Mouse (Mus musculus): ENCODE results near the gene Tfip11. TPM values are rescaled to one million over a fixed set of nuclear protein-coding genes. Genes with fewer than 3 reads are reported as not detected.
A peak's percentile ranks its signal among the peaks of the same experiment; 100 is the strongest.

Gene Tfip11
- 24.9 and 26.4 TPM in 2 replicates for polyA plus RNA-seq (2014; fragmentation: Nextera tagmentation; extraction: Ambion mirVana)

- peak within 1 kb of the TSS; percentile 82 for H3K4me2 ChIP-seq (replicated peaks)
- peak within 1 kb of the TSS; percentile 60 for H3K9ac ChIP-seq
- H3K4me3 ChIP-seq (replicated peaks; ENCODE audit: low read length): peak within 1 kb of the TSS; percentile 75
- ATAC-seq (ENCODE audit: low FRiP score) (peak; percentile 92), DNase-seq (ENCODE audit: low spot score) (peak; percentile 98)
- no peaks in the 10 kb centered on the region for H3K27me3 ChIP-seq (ENCODE audit: control insufficient read depth, insufficient read depth, low read length)
- no peaks in the 10 kb centered on the region for H3K9me3 ChIP-seq (ENCODE audit: control insufficient read depth, low read length)
- H3K36me3 ChIP-seq (replicated peaks; ENCODE audit: control insufficient read depth, insufficient read depth): peaks cover 33% of the 10 kb centered on the region
- peak within 1 kb of the TSS; percentile 82 for H3K27ac ChIP-seq
- H3K4me1 ChIP-seq (replicated peaks; ENCODE audit: control insufficient read depth, insufficient read depth, low read length): peaks cover 16% of the 10 kb centered on the region
- WGBS: 9% methylated on average over 48 of the region's 48 CpGs
These were observed at the start of gene Tfip11 for GRCm38 (mm10) chr5:112325546-112326445. Gene Tfip11, plus strand, starts transcription at chr5:112326358.

DNA sequence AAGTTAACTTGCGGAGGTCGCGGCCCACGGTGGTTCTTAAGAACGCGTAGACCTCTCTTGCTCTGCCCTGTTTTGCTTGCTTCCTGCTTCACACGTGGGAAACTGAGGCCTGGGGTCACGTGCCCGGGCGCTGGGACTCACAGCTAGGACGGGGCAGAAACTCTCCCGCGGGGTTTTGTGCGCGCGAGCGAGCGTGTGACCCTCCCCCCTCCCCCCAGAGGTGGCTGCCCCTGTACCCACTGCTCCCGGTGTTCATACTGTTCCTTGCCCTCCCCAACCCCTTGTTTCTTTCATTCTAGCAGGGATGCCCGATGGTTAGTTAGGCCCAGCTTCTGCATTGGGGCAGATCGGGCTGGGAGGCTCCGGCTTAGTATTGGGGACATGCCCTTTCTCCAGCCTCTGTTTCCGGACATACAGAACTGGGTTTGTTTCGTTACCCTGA, 49.2 kb upstream of the Tfip11 start:
- 2% methylated on average over 24 of the region's 24 CpGs for WGBS
- peak overlapping the region; percentile 38 for H3K27ac ChIP-seq
- peaks cover 12% of the 10 kb centered on the region; the same call in 1 of the 2 replicates for H3K4me1 ChIP-seq (replicated peaks; ENCODE audit: control insufficient read depth, insufficient read depth, low read length)
- peak overlapping the region; percentile 85 for H3K4me3 ChIP-seq (replicated peaks; ENCODE audit: low read length)
- DNase-seq (ENCODE audit: low spot score) (no peak), ATAC-seq (ENCODE audit: low FRiP score) (no peak; the same call in none of the 2 replicates)
- peak overlapping the region; percentile 94 for H3K4me2 ChIP-seq (replicated peaks)
- H3K36me3 ChIP-seq (replicated peaks; ENCODE audit: control insufficient read depth, insufficient read depth): no peaks in the 10 kb centered on the region
- H3K9ac ChIP-seq: peak overlapping the region; percentile 72
- no peaks in the 10 kb centered on the region for H3K27me3 ChIP-seq (ENCODE audit: control insufficient read depth, insufficient read depth, low read length)
- H3K9me3 ChIP-seq (ENCODE audit: control insufficient read depth, low read length): no peaks in the 10 kb centered on the region

DNA sequence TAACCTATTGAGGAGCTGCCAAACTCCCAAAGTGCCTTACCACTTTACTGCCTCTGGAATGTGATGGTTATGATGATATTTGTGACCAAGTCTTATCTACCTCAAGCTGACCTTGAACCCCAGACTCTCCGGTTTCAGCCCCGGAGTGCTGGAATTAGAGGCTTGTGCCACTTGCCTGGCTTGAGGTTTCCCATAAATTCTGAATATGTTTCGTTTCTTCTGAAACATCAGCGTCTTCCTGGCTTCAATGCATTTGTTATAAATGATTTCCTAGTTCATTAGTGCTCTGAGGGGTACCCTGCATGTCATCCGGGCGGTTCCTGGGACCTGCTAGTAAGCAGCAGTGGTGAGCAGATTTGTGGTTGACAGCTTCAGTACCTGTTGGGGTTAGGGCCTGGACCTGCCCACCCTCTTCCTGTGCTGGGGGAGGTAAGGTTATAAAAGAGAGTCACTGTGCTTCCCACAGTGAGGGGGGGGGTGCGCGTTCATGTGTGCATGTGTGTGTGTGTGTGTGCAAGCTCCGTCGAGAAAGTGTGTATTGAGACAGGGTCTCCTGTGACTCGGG, 48.2 kb upstream of the Tfip11 start:
- ATAC-seq (ENCODE audit: low FRiP score) (no peak), DNase-seq (ENCODE audit: low spot score) (no peak)
- H3K9ac ChIP-seq: no peak overlapping the region
- H3K36me3 ChIP-seq (replicated peaks; ENCODE audit: control insufficient read depth, insufficient read depth): no peaks in the 10 kb centered on the region
- H3K4me2 ChIP-seq (replicated peaks): peak overlapping the region; percentile 94
- no peaks in the 10 kb centered on the region for H3K27me3 ChIP-seq (ENCODE audit: control insufficient read depth, insufficient read depth, low read length)
- WGBS: 89% methylated on average over 11 of the region's 11 CpGs
- no peak overlapping the region for H3K27ac ChIP-seq
- H3K4me3 ChIP-seq (replicated peaks; ENCODE audit: low read length): no peak overlapping the region
- H3K4me1 ChIP-seq (replicated peaks; ENCODE audit: control insufficient read depth, insufficient read depth, low read length): peaks cover 12% of the 10 kb centered on the region; the same call in 1 of the 2 replicates
- H3K9me3 ChIP-seq (ENCODE audit: control insufficient read depth, low read length): no peaks in the 10 kb centered on the region

DNA sequence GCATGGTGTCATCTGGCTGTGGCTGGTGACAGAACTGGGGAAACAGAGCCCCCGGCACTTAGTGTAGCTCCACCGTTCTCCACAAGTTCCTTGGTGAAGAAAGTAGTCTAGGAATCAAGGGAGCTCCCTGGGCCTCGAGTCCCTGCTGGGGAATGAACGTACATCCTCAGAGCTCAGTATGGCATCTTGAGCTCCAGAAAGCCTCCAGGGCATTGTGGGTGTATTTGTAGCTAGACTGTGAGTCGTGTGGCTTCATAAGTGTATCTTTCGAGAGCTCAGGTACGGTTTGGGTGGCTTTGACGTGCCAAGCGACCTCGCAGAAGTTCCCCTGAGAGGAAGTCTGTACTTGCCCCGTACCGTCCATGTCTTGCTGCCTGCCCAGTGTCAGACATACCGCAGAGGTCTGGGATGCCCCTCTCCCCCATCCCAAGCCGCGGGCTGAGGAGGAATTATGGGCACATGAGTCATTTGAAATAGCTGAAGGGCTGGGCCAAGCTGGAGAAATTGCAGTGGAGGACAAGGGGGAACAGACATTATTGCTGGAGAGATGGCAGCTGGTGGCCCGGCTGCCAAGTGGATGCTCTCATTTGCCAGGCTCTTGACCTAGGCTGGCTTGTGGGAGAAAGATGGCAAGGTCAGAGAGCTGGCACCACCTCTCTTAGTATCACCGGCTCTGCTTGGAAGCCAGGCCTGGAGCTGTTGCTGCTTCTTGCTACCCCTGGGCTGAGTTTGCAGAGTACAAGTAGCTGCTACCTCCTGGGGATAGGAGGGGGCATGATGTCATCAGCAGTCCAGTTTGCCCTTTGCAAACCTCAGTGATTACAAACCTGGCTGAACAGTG, 46.8 kb upstream of the Tfip11 start:
- Histone ChIP-seq H3K4me2 (replicated peaks) (no peak overlapping the region), H3K4me1 (replicated peaks; ENCODE audit: control insufficient read depth, insufficient read depth, low read length) (peaks cover 12% of the 10 kb centered on the region; the same call in 1 of the 2 replicates), H3K36me3 (replicated peaks; ENCODE audit: control insufficient read depth, insufficient read depth) (no peaks in the 10 kb centered on the region), H3K9ac (no peak overlapping the region), H3K27ac (no peak overlapping the region), H3K9me3 (ENCODE audit: control insufficient read depth, low read length) (no peaks in the 10 kb centered on the region), H3K4me3 (replicated peaks; ENCODE audit: low read length) (no peak overlapping the region), H3K27me3 (ENCODE audit: control insufficient read depth, insufficient read depth, low read length) (no peaks in the 10 kb centered on the region)
- ATAC-seq (ENCODE audit: low FRiP score) (no peak), DNase-seq (ENCODE audit: low spot score) (no peak)
- WGBS: 87% methylated on average over 17 of the region's 17 CpGs

GRCm38 (mm10) chr5:112280151-112280550, 46.0 kb upstream of the Tfip11 start:
- Histone ChIP-seq H3K36me3 (replicated peaks; ENCODE audit: control insufficient read depth, insufficient read depth) (no peaks in the 10 kb centered on the region), H3K9me3 (ENCODE audit: control insufficient read depth, low read length) (no peaks in the 10 kb centered on the region), H3K27ac (no peak overlapping the region), H3K9ac (no peak overlapping the region), H3K4me3 (replicated peaks; ENCODE audit: low read length) (no peak overlapping the region), H3K27me3 (ENCODE audit: control insufficient read depth, insufficient read depth, low read length) (no peaks in the 10 kb centered on the region), H3K4me1 (replicated peaks; ENCODE audit: control insufficient read depth, insufficient read depth, low read length) (peaks cover 12% of the 10 kb centered on the region; the same call in 1 of the 2 replicates), H3K4me2 (replicated peaks) (no peak overlapping the region)
- no peak for DNase-seq (ENCODE audit: low spot score)
- ATAC-seq (ENCODE audit: low FRiP score): no peak
- 84% methylated on average over 7 of the region's 7 CpGs for WGBS

GRCm38 (mm10) chr5:112280863-112281660, 45.1 kb upstream of the Tfip11 start:
- WGBS: 61% methylated on average over 15 of the region's 15 CpGs
- Histone ChIP-seq H3K27me3 (ENCODE audit: control insufficient read depth, insufficient read depth, low read length) (no peaks in the 10 kb centered on the region), H3K27ac (no peak overlapping the region), H3K9ac (no peak overlapping the region), H3K4me2 (replicated peaks) (no peak overlapping the region), H3K36me3 (replicated peaks; ENCODE audit: control insufficient read depth, insufficient read depth) (no peaks in the 10 kb centered on the region), H3K4me3 (replicated peaks; ENCODE audit: low read length) (no peak overlapping the region), H3K4me1 (replicated peaks; ENCODE audit: control insufficient read depth, insufficient read depth, low read length) (peaks cover 12% of the 10 kb centered on the region; the same call in 1 of the 2 replicates), H3K9me3 (ENCODE audit: control insufficient read depth, low read length) (no peaks in the 10 kb centered on the region)
- ATAC-seq (ENCODE audit: low FRiP score): no peak
- DNase-seq (ENCODE audit: low spot score): no peak

DNA sequence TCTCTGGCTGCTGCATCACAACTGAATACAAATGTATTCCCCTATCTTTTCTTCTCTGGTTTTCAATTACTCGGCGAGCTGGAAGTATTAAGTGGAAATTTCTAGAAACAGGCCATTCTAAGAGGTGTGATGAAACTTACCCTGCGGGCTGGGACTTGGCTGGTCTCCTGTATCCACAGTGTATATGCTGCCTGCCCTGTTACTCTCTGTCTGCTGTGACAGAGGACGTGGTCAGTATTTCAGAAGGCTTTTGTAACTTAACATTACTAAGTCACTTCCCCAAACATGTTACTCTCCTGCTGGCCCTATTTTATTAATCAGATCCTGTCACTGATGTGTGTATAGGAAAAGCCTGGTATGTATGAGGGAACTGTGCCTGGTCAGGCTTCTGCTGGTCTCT, 44.5 kb upstream of the Tfip11 start:
- no peak overlapping the region for H3K9ac ChIP-seq
- no peaks in the 10 kb centered on the region for H3K9me3 ChIP-seq (ENCODE audit: control insufficient read depth, low read length)
- DNase-seq (ENCODE audit: low spot score) (no peak), ATAC-seq (ENCODE audit: low FRiP score) (no peak)
- no peaks in the 10 kb centered on the region for H3K36me3 ChIP-seq (replicated peaks; ENCODE audit: control insufficient read depth, insufficient read depth)
- H3K4me2 ChIP-seq (replicated peaks): no peak overlapping the region
- no peaks in the 10 kb centered on the region for H3K27me3 ChIP-seq (ENCODE audit: control insufficient read depth, insufficient read depth, low read length)
- no peak overlapping the region for H3K4me3 ChIP-seq (replicated peaks; ENCODE audit: low read length)
- peaks cover 12% of the 10 kb centered on the region; the same call in 1 of the 2 replicates for H3K4me1 ChIP-seq (replicated peaks; ENCODE audit: control insufficient read depth, insufficient read depth, low read length)
- H3K27ac ChIP-seq: no peak overlapping the region
- WGBS: 91% methylated on average over 4 of the region's 4 CpGs

GRCm38 (mm10) chr5:112282123-112282779, 43.9 kb upstream of the Tfip11 start:
- Histone ChIP-seq H3K4me2 (replicated peaks) (no peak overlapping the region), H3K4me3 (replicated peaks; ENCODE audit: low read length) (no peak overlapping the region), H3K9me3 (ENCODE audit: control insufficient read depth, low read length) (no peaks in the 10 kb centered on the region), H3K4me1 (replicated peaks; ENCODE audit: control insufficient read depth, insufficient read depth, low read length) (peaks cover 12% of the 10 kb centered on the region; the same call in 1 of the 2 replicates), H3K27me3 (ENCODE audit: control insufficient read depth, insufficient read depth, low read length) (no peaks in the 10 kb centered on the region), H3K9ac (no peak overlapping the region), H3K36me3 (replicated peaks; ENCODE audit: control insufficient read depth, insufficient read depth) (no peaks in the 10 kb centered on the region), H3K27ac (no peak overlapping the region)
- DNase-seq (ENCODE audit: low spot score) (no peak), ATAC-seq (ENCODE audit: low FRiP score) (no peak)
- WGBS: 70% methylated on average over 6 of the region's 6 CpGs
